Mouse (Mus musculus) heart, adult 8-10 months (tissue): Measurements from ENCODE around the gene 2610002M06Rik. TPM values are rescaled to one million over a fixed set of nuclear protein-coding genes. Genes with fewer than 3 reads are reported as not detected.

Experiments
- DNase-seq: peaks from one replicate; pipeline ENCODE4 v3.0.0; 2022; ENCODE audit warnings: low spot score
- total RNA-seq, 4 experiments: library from RNA; stranded (reverse); gene quantifications; 2 replicates each; pipeline ENCODE4 v1.2.4; 2022

The 2610002M06Rik gene
- total RNA-seq: 1 to 10 TPM; 5.0 to 6.7 (median 5.5) TPM

- DNase-seq: peak; percentile 86
Observed at GRCm38 (mm10) chrX:107816218-107816554, at the start of gene 2610002M06Rik. TSS of gene 2610002M06Rik (minus strand) at chrX:107816334.

GRCm38 (mm10) chrX:107858165-107858564 is 42.0 kb upstream of the 2610002M06Rik start:
- no peak for DNase-seq

- DNase-seq: no peak
Observed at GRCm38 (mm10) chrX:107816726-107817125, 592 bp upstream of the 2610002M06Rik start.

GRCm38 (mm10) chrX:107815502-107816217 is 474 bp downstream of the 2610002M06Rik start:
- peak; percentile 0 for DNase-seq

GRCm38 (mm10) chrX:107812120-107812519 is 4.0 kb downstream of the 2610002M06Rik start:
- no peak for DNase-seq

GRCm38 (mm10) chrX:107796919-107797318 is 19.2 kb downstream of the 2610002M06Rik start:
- DNase-seq: no peak

GRCm38 (mm10) chrX:107795785-107796184 is 20.3 kb downstream of the 2610002M06Rik start:
- DNase-seq: no peak

GRCm38 (mm10) chrX:107792290-107792689 is 23.8 kb downstream of the 2610002M06Rik start, which contains the start of gene Tent5d:
TSS of gene Tent5d (plus strand) at chrX:107792590.
- DNase-seq: no peak

GRCm38 (mm10) chrX:107790750-107791493 is 25.2 kb downstream of the 2610002M06Rik start:
- DNase-seq: no peak

- DNase-seq: no peak
Observed at GRCm38 (mm10) chrX:107790136-107790535, 26.0 kb downstream of the 2610002M06Rik start.

GRCm38 (mm10) chrX:107767896-107768295 is 48.2 kb downstream of the 2610002M06Rik start:
- DNase-seq: no peak

Other genes with a start within 250 kb of the 2610002M06Rik start
- gene Tbx22, start 148.4 kb downstream of the 2610002M06Rik start, total RNA-seq: not detected
- gene Tent5d, start 23.7 kb downstream of the 2610002M06Rik start, total RNA-seq: not detected
- gene Gm732, start 132.1 kb upstream of the 2610002M06Rik start, total RNA-seq: not detected